Mouse (Mus musculus) hindbrain, embryonic 10.5 days (tissue): ENCODE data around the gene Got2. TPM values are rescaled to one million over a fixed set of nuclear protein-coding genes. Genes with fewer than 3 reads are reported as not detected.

ENCODE experiments used
- DNase-seq: peaks from one replicate; pipeline ENCODE4 v3.0.0-alpha.2; 2017; ENCODE audit warnings: low spot score
- H3K27ac ChIP-seq: fragments of 300-500 bp; sonication (generic); 2 replicates; pipeline ENCODE4 v1.5.1; 2016; ENCODE audit warnings: mild to moderate bottlenecking, moderate library complexity
- H3K27me3 ChIP-seq: fragments of 300-500 bp; sonication (generic); 2 replicates; pipeline ENCODE4 v1.6.1; 2016; ENCODE audit warnings: mild to moderate bottlenecking; ENCODE audit not compliant: poor library complexity, insufficient read depth, severe bottlenecking
- H3K36me3 ChIP-seq: fragments of 300-500 bp; sonication (generic); 2 replicates; pipeline ENCODE4 v1.6.1; 2016; ENCODE audit warnings: mild to moderate bottlenecking, moderate library complexity
- H3K4me1 ChIP-seq: fragments of 300-500 bp; sonication (generic); replicated peaks from 2 replicates; pipeline ENCODE4 v1.6.1; 2016; ENCODE audit warnings: mild to moderate bottlenecking
- H3K4me3 ChIP-seq: fragments of 300-500 bp; sonication (generic); 2 replicates; pipeline ENCODE4 v1.5.1; 2016; ENCODE audit warnings: mild to moderate bottlenecking, moderate library complexity
- H3K9me3 ChIP-seq: fragments of 300-500 bp; sonication (generic); 2 replicates; pipeline ENCODE4 v1.6.1; 2016; ENCODE audit warnings: mild to moderate bottlenecking, moderate library complexity
- WGBS: fragments of 180-500 bp; shearing (Covaris S2); methylation state at CpG from one replicate; pipeline ENCODE4 v1.1.7; 2016; 5-methylcytosine and 5-hydroxymethylcytosine counted together
- polyA plus RNA-seq: library from polyadenylated mRNA; unstranded; fragments of >200 nt; fragmentation: Nextera tagmentation; extraction: Ambion mirVana; gene quantifications from 2 replicates; pipeline ENCODE4 v1.2.1, GENCODE M21; 2016

Got2 gene
- polyA plus RNA-seq, 1 experiment from 2014 or later, result 228 TPM

DNA sequence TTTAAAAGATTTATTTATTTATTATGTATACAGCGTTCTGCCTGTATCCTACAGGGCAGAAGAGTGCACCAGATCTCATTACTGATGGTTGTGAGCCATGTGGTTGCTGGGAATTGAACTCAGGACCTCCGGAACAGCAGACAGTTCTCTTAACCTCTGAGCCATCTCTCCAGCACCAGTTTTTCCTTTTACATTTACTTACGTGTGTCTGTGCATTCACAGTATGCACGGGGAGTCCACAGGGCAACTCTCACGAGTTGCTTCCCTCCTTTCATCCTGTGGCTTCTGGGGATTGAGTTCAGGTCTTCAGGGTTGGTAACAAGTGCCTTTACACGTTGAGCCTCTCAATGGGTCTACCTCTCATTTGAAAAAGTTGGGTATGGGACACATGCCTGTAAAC lies 34.2 kb downstream of the Got2 start:
- Histone ChIP-seq H3K27ac (no peak overlapping the region), H3K36me3 (no peaks in the 10 kb centered on the region), H3K27me3 (no peaks in the 10 kb centered on the region), H3K4me1 (peaks cover 12% of the 10 kb centered on the region), H3K9me3 (no peaks in the 10 kb centered on the region), H3K4me3 (no peak overlapping the region)
- no peak for DNase-seq
- 87% methylated on average over 6 of the region's 6 CpGs for WGBS

DNA sequence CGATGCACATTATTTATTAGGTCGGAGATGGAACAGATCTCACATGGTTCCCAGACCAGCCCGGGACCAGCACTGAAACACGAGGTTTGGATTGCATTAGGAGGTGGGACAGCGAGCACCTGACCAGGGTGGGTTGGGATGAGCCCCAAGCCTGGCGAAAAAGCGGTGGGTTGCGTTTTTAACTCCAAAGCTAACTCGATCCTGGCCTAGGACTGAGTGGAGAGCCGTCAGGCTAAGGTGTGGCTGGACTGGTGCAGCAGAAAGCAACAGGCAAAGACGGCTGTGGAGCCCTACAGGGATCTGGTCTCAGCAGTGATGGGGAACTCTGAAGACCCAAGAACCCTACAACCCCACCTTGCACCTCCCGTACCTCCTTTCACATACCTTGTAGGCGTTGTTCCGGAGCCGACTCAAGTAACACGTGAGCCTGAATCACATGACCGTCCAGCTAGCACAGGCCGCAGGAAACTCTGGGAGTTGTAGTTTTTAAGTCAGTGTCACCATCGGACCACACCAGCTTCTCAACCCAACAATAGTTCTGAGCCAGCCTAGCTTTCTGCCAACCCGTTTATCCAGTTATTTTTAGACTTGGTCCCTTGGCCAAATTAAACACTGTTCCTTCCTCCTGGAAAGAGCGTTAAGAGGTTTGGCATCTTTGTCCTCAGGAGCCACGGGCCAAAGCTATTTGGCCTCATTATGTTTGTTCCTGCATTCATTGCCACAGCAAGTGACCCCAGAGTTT lies 35.1 kb downstream of the Got2 start, which contains the start of gene Slc38a7:
Gene Slc38a7, minus strand, starts transcription at position 438 of the 742 bp plus-strand sequence.
- H3K4me3 ChIP-seq, result peak within 1 kb of the TSS; percentile 72
- H3K36me3 ChIP-seq, result peaks cover 3% of the 10 kb centered on the region
- peaks cover 12% of the 10 kb centered on the region for H3K4me1 ChIP-seq
- peak; percentile 71 for DNase-seq
- peak within 1 kb of the TSS; percentile 77 for H3K27ac ChIP-seq
- no peaks in the 10 kb centered on the region for H3K9me3 ChIP-seq
- WGBS, result 15% methylated on average over 22 of the region's 22 CpGs
- H3K27me3 ChIP-seq, result no peaks in the 10 kb centered on the region

GRCm38 (mm10) chr8:95852290-95852689 lies 36.1 kb downstream of the Got2 start:
- WGBS, result 75% methylated on average over 4 of the region's 4 CpGs
- DNase-seq, result no peak
- Histone ChIP-seq H3K4me3 (peak overlapping the region; percentile 72), H3K27me3 (no peaks in the 10 kb centered on the region), H3K9me3 (no peaks in the 10 kb centered on the region), H3K4me1 (peaks cover 12% of the 10 kb centered on the region), H3K27ac (no peak overlapping the region), H3K36me3 (peaks cover 9% of the 10 kb centered on the region)

DNA sequence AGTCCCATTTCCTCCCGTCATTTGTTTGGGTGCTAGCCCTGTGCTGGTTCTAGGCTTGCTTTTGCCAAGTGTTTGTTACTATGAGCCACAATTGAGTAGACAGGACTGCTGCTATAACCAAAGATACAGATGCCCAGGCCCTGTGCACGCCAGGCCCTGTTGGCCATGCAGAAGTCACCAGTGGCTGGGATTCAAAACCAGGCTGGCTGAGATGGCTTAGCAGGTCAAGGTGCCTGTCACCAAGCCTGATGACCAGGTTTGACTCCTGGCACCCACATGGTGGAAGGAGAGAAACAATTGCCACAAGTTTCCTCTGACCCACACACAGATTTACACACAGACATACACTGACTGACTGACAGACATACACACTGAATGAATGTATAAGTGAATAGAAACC lies 38.0 kb downstream of the Got2 start:
- no peak for DNase-seq
- no peaks in the 10 kb centered on the region for H3K9me3 ChIP-seq
- peaks cover 12% of the 10 kb centered on the region for H3K4me1 ChIP-seq
- 94% methylated on average over 2 of the region's 2 CpGs for WGBS
- H3K27ac ChIP-seq, result no peak overlapping the region
- no peaks in the 10 kb centered on the region for H3K27me3 ChIP-seq
- H3K36me3 ChIP-seq, result peaks cover 23% of the 10 kb centered on the region
- no peak overlapping the region for H3K4me3 ChIP-seq

- Histone ChIP-seq H3K36me3 (peaks cover 37% of the 10 kb centered on the region), H3K27ac (no peak overlapping the region), H3K4me1 (peaks cover 12% of the 10 kb centered on the region), H3K9me3 (no peaks in the 10 kb centered on the region), H3K27me3 (no peaks in the 10 kb centered on the region), H3K4me3 (no peak overlapping the region)
- WGBS, result 89% methylated on average over 19 of the region's 19 CpGs
- no peak for DNase-seq
Measured at GRCm38 (mm10) chr8:95848734-95849464, 39.4 kb downstream of the Got2 start.

DNA sequence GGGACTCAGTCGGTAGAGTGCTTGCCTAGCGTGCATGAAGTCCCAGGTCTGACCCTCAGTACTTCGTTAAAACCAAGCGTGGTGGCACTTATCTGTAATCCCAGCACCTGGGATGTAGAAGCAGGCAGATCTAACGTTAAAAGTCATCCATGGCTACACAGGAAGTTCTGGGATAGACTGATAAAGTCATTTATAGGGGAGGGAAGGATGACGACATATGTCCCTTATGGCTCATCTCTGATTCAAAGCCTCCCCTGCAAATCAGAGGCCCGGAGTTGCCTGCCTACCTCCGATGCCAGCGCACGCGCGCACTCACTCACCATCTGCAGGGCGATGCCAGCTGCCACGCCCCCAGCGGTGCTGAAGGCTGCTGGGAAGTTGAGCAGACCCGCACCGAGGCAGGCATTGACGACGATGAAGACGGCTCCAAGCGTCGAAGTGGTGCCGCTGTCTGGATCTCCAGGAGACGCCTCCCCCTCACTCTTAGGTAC lies 40.2 kb downstream of the Got2 start:
- H3K4me3 ChIP-seq, result no peak overlapping the region
- no peaks in the 10 kb centered on the region for H3K27me3 ChIP-seq
- H3K27ac ChIP-seq, result no peak overlapping the region
- DNase-seq, result no peak
- peaks cover 12% of the 10 kb centered on the region for H3K4me1 ChIP-seq
- H3K36me3 ChIP-seq, result peaks cover 45% of the 10 kb centered on the region
- H3K9me3 ChIP-seq, result no peaks in the 10 kb centered on the region
- WGBS, result 85% methylated on average over 24 of the region's 24 CpGs

DNA sequence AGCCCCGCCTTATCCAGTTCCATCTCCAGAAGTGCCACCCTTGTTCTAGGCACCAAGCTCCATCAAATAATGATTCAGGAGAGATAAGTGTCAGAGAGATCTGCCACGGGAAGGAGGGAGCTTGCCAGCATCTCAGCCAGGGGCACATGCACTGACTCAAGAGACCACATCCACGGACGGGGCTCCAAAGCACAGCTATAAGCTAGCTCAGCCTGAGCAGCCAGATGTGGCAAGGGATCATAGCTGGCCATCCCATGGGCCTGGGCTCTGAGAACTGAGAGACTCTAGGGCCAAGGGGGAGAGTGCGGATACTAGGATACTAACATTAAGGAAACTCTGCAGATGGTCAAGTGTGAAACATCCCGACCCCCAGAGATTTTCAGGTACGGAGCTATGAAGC lies 43.3 kb downstream of the Got2 start:
- H3K36me3 ChIP-seq, result peaks cover 75% of the 10 kb centered on the region
- H3K4me1 ChIP-seq, result no peaks in the 10 kb centered on the region
- no peaks in the 10 kb centered on the region for H3K27me3 ChIP-seq
- H3K27ac ChIP-seq, result no peak overlapping the region
- no peak overlapping the region for H3K4me3 ChIP-seq
- 92% methylated on average over 7 of the region's 7 CpGs for WGBS
- DNase-seq, result no peak
- H3K9me3 ChIP-seq, result no peaks in the 10 kb centered on the region

DNA sequence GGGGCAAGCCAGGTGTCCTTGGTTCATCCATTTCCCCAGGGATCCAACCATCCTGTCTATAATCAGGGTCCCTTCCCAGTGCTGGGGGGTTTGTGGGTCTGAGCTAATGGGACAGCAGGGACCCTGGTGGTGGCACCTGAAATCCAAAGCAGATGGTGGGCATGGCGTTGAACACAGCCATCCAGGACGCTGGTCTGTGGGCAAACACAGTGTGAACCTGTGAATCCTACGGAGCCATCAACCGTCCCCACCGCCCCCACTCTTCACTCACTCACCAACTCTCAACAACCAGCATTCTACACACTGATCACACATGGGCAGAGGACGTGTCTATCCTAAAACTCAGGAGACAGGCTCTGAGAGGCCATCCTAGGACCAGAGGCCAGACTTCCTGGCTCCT lies 44.4 kb downstream of the Got2 start:
- no peaks in the 10 kb centered on the region for H3K4me1 ChIP-seq
- no peak for DNase-seq
- H3K27ac ChIP-seq, result no peak overlapping the region
- 96% methylated on average over 6 of the region's 6 CpGs for WGBS
- no peak overlapping the region for H3K4me3 ChIP-seq
- H3K27me3 ChIP-seq, result no peaks in the 10 kb centered on the region
- H3K9me3 ChIP-seq, result no peaks in the 10 kb centered on the region
- peaks cover 80% of the 10 kb centered on the region for H3K36me3 ChIP-seq

GRCm38 (mm10) chr8:95841436-95841835 lies 46.9 kb downstream of the Got2 start:
- peaks cover 80% of the 10 kb centered on the region for H3K36me3 ChIP-seq
- 90% methylated on average over 15 of the region's 15 CpGs for WGBS

GRCm38 (mm10) chr8:95839289-95839688 lies 49.1 kb downstream of the Got2 start:
- Histone ChIP-seq H3K4me1 (peaks cover under 1% of the 10 kb centered on the region; the same call in 1 of the 2 replicates), H3K4me3 (no peak overlapping the region), H3K36me3 (peaks cover 62% of the 10 kb centered on the region), H3K9me3 (no peaks in the 10 kb centered on the region), H3K27me3 (no peaks in the 10 kb centered on the region), H3K27ac (no peak overlapping the region)
- WGBS, result 98% methylated on average over 4 of the region's 4 CpGs
- DNase-seq, result no peak

More at GRCm38 (mm10) chr8:95841436-95841835, 46.9 kb downstream of the Got2 start:
- H3K27ac ChIP-seq, result no peak overlapping the region
- H3K9me3 ChIP-seq, result no peaks in the 10 kb centered on the region
- no peaks in the 10 kb centered on the region for H3K27me3 ChIP-seq
- no peak overlapping the region for H3K4me3 ChIP-seq
- no peak for DNase-seq
- no peaks in the 10 kb centered on the region for H3K4me1 ChIP-seq

DNA sequence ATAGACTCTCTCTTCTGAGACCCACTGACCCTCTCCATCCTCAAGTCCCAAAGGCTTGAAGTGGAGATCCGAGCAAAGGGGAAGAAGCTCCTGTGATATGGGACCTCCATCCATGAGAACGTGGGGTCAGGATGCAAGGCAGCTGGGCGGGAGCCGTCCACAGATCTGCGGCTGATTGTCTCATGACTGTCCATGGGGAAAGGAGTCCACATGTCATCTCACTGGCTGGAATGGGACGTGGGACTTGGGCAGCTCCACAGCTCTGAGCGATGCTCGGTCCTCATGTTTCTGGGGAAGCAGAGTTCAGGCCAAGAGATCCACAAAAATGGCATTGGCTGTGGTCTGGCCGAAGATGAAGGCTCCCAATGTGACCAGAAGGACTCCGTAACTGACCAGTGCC lies 51.1 kb downstream of the Got2 start:
- Histone ChIP-seq H3K4me1 (peaks cover 18% of the 10 kb centered on the region), H3K27ac (no peak overlapping the region), H3K27me3 (no peaks in the 10 kb centered on the region), H3K4me3 (no peak overlapping the region), H3K36me3 (peaks cover 42% of the 10 kb centered on the region), H3K9me3 (no peaks in the 10 kb centered on the region)
- WGBS, result 91% methylated on average over 10 of the region's 10 CpGs
- DNase-seq, result no peak

DNA sequence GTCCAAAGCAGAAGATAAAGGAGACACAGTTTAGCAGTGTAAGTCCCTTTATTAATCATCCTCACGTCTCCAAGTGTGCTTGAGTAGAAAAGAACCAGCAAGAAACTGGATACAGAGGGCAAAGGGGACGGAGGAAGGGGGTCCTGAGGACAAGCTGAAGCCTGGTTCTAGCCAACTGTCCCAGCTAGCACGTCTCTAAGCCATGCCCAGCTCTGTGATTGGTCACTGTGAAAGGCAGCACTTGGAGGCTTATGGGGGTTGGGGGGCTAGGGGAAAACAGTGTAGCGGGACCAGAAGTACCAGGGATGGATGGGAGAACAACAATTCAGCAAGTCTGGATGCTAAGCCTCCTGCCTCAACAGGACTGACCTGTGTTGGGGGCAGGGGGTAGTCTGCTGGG lies 52.5 kb downstream of the Got2 start:
- peaks cover 19% of the 10 kb centered on the region for H3K4me1 ChIP-seq
- 76% methylated on average over 4 of the region's 4 CpGs for WGBS
- no peak overlapping the region for H3K4me3 ChIP-seq
- no peaks in the 10 kb centered on the region for H3K27me3 ChIP-seq
- H3K9me3 ChIP-seq, result no peaks in the 10 kb centered on the region
- DNase-seq, result no peak
- H3K27ac ChIP-seq, result no peak overlapping the region
- peaks cover 28% of the 10 kb centered on the region for H3K36me3 ChIP-seq

DNA sequence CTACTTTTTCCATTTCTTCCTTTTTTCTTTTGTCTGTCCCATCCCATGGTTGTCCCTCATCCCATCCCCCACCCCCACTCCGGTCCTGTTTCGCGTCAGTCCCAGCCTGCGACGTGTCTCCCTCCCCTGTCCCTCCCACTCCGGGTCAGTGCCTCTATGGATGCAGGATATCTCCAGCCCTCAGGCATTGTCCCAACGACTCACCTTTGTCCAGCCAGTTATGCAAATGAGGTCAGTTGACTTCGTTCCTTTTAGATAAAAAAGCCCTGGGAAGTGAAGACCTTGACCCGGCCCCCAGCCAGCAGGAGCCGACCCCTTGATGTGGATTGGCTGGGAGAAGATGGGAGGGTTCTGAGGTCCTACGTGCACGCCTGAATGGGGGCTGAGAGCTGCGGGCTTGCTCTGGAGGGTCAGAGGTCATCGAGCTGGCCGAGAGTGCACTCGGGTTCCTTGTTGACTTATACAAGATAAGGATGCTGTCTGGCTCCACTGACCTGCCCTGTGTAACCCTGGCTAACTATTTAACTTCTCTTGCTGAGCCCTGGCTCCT lies 54.8 kb downstream of the Got2 start:
- 0% methylated on average over 16 of the region's 16 CpGs for WGBS
- Histone ChIP-seq H3K36me3 (peaks cover 15% of the 10 kb centered on the region), H3K9me3 (no peaks in the 10 kb centered on the region), H3K4me3 (peak overlapping the region; percentile 56), H3K27me3 (no peaks in the 10 kb centered on the region), H3K4me1 (peaks cover 19% of the 10 kb centered on the region), H3K27ac (peak overlapping the region; percentile 86)
- peak; percentile 81 for DNase-seq
